Mouse (Mus musculus): ENCODE results near the gene Sirt2.
A peak's percentile ranks its signal among the peaks of the same experiment; 100 is the strongest.

Gene Sirt2

GRCm38 (mm10) chr7:28795832-28796231 lies 29.3 kb downstream of the Sirt2 start:
- no peak for DNase-seq (ENCODE audit: low spot score)

DNA sequence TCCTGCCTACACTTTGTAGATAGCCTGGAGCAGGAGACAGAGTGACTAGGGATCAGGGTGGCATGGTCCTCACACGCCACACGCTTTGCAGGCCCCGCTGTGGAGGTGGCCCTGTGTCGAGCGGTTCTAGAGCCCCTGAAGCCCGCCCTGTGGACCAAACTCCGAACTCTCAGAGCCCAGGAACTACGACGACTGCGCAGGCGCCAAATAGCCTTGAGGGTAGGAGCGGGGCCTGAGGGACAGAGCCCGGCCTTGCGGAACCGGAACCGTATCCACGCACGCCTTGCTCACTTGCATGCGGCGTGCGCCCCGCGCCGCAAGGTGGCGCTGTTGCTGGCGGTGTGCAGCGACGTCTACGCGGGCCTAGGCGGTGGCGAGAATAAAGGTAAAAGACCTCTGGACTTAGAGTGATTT lies 30.0 kb downstream of the Sirt2 start:
- no peak for DNase-seq (ENCODE audit: low spot score)

DNA sequence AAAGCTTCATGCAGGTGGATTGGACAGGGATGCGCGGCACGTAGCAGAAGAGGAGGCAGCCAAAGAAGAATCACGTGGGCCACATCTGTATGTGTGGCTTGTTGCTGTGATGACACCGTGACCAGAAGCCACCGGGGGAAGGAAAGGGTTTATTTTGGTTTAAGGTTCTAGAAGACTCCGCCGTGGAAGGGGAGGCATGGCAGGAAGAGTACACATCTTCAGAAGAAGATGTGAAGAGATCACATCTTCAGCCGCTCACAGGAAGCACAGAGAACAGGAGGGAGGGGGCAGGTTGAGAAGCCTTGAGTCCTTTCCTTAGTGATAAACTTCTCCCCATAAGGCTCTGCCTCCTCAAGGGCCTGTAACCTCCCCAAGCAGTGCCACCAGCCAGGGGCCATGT lies 33.5 kb downstream of the Sirt2 start:
- no peak for DNase-seq (ENCODE audit: low spot score)

DNA sequence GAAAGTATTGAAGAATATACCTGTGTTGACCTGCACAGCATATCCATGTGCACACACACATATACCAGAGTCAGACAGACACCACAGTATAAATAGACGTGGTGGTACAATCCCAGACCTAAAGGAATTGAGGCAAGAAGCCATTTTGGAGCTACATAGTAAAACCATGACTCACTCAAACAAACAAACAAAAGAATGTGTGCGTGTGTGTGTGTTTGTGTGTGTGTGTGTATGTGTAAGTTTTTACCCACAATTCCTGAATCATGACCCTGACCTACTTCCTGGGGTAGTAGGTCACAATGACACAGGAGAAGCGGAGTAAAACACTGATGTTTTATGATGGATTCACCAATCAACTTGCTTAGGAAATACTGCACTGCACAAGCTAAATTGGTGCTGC lies 34.9 kb downstream of the Sirt2 start:
- DNase-seq (ENCODE audit: low spot score), result no peak

GRCm38 (mm10) chr7:28801901-28802670 lies 35.6 kb downstream of the Sirt2 start:
- no peak for DNase-seq (ENCODE audit: low spot score)

DNA sequence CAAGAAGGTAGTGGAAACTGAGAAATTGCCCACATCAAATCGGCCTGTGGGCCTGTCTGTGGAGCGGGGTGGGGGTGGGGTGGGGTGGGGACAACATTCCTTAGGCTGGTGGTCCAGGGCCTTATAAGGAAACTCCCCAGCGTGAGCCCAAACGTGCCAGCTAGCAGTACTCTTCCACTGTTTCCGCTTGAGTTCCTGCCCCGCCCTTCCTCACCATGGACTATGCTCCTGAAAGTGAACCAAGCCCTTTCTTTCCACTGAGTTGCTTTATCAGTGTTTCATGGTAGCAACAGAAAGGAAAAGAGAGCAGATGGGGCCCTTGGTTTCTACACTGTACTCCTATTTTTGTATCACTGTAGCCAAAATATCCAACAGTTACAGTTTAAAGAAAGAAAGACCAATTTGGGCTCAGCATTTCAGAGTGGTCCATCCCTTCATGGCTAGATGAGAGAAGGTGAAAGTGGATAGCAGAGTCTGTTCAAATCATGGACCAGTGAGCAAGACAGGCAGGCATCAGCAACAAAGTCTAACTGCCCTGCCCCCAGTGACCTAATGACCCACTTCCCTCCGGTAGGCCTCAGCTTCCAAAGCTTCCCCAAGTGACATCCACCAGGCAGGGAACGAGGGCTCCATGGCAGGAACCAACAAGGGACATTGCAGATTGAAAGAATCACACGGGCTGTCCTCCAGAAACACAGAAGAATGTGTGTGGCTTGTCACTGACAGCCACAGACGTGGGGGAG lies 36.5 kb downstream of the Sirt2 start:
- DNase-seq (ENCODE audit: low spot score), result no peak

- DNase-seq (ENCODE audit: low spot score), result no peak
Observed at GRCm38 (mm10) chr7:28803756-28804155, 37.2 kb downstream of the Sirt2 start.

GRCm38 (mm10) chr7:28806869-28807268 lies 40.3 kb downstream of the Sirt2 start:
- no peak for DNase-seq (ENCODE audit: low spot score)

DNA sequence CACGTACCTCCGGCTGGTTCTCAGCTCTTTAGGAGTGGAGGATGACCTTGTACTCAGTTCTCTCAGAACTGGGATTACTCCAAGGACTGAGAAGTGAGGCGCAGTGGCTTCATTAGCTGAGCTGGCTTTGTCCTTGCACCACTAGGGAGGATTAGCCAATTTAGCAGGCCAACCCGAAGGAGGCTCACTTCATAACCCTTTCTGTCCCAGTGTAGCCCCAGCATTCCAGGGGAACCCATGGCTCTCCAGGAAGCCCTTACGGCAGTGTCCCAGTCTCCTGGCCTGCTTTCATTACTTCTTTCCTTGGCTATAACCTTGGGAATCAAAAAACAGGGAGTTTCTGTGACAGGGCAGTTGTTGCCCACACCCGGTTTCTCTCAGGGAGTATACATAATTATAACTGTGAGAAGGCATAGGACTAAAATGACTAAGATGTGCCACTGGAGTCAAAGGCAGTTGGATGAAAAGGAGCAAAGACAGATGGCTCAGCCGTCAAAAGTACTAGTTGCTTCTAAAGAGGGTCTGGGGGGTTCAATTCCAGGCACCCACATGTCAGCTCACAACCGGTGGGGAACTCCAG lies 41.2 kb downstream of the Sirt2 start:
- no peak for DNase-seq (ENCODE audit: low spot score)

DNA sequence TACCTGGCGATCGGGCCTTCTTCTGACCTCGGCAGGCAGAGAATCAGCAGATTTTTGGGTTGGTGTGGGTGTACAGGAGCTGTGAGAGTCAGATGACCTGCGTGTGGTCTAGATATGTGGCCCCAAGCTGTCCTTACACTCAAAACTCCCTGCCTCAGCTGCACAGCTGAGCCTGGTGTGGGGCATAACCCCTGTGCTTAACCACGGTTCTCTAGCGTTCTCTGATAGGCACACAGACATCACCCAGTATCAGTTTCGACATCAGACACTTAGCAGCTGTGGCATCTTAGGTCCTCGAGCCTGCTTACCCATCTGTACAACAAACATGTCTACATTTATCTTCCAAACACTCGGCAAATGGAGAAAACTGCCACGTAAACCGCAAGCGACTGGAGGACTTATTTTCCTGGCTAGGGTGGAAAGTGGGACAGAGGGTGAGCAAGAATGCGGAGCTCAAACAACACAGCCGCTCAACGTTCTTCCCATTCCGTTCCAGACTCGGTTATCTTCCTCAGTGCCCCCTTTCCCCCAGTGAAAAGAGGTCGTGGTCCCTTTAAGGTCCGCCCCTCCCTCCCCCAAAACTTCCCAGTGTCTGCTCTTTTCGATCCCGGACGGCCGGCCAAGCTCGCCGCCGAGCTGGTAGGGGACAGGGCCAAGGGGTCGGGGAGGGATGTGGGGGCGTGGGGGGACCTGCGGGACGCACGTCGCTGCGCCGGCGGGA lies 41.8 kb downstream of the Sirt2 start, which contains the start of gene Hnrnpl:
Hnrnpl (plus strand) TSS at position 321 of the 721 bp plus-strand sequence.
- peak; percentile 32 for DNase-seq (ENCODE audit: low spot score)

GRCm38 (mm10) chr7:28808957-28809393 lies 42.4 kb downstream of the Sirt2 start:
- DNase-seq (ENCODE audit: low spot score), result peak; percentile 80

- DNase-seq (ENCODE audit: low spot score), result peak; percentile 27
Observed at GRCm38 (mm10) chr7:28809401-28810089, 43.0 kb downstream of the Sirt2 start.

DNA sequence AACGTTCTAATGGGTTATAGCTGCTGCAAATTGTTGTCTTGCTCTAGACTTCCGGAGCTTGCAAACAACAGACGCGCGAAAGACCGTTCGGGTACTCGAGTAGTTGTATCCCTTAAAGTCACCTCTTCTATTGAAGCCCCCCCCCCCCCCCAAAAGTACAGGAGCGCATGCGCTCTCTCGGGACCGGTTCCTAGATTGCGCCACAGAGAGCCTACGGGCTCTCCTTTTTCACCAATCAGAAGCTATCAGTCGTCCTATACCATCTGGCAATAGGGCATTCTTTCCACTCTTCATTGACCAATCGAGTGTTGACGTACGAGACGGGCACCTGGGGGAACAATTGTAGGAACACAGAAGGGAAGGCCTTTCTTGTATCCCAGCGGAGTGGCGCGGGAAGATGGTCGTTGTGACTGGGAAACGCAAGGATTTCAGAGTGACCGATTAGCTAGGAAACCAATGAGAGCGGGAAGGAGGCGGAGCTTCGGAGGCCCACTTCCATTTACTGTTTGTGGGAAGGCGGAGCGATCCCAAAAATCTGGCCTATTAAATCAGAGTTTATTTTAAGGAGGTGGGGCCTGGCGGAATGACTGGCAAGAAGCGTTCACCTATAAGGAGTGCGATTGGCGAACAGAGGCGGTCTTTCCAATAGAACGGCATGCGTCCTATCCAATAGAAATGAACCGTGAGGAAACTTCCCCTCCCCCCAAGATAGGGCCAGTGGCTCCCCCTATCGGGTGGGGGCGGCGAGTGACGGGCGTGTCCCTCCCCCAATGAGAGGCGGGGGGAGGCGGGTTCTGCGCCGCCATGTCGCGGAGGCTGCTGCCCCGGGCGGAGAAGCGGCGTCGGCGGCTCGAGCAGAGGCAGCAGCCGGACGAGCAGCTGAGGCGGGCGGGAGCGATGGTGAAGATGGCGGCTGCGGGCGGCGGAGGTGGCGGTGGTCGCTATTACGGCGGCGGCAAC lies 43.9 kb downstream of the Sirt2 start:
- DNase-seq (ENCODE audit: low spot score), result peak; percentile 99

DNA sequence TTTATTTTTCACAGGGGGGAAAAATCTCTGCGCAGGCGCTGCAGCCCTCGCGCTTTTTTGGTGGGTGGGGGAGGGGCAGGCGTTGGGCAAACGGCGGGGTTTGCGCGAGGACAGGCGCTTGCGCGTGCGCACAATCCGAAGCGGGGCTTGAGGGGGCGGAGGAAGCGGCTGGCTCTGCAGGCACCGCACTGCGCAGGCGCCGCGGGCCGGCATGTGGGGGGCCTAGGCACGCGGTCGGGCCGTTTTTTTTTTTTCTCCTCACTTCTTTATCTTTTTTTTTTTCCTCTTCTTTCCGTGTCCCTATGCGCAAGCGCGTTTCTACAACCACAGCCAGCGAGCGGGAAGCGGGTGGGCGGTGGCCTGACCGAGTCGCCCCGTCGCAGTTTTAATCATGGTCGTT lies 44.7 kb downstream of the Sirt2 start:
- peak; percentile 51 for DNase-seq (ENCODE audit: low spot score)

DNA sequence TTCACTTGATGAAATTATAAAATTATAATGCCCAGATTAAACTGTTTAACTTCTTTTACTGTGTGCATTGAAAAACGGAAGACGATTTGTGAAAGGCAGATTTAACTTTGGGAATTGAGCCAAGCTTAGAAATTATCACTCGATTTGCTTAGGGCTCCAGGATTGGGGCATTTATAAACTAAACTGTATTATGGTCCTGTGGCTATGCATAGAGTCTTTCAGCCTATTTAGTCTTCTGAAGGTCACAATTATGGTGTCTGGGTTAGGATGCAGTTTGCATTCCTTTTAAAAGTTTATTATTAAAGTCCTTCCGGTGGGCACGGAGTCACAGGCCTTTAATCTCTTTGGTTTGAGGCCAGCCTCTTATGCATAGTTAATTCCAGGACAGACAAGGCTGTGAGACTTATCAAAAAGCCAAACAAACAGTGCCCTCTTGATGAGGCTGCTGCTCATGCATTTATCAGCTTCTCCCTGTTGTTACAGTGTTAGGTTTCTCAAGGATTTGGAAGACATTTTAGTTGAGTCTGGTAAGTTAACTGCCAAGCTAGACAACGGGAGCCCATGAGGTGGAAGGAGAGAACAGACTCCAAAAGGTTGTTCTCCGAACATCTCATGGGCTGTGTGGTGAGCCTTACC lies 45.2 kb downstream of the Sirt2 start:
- no peak for DNase-seq (ENCODE audit: low spot score)

DNA sequence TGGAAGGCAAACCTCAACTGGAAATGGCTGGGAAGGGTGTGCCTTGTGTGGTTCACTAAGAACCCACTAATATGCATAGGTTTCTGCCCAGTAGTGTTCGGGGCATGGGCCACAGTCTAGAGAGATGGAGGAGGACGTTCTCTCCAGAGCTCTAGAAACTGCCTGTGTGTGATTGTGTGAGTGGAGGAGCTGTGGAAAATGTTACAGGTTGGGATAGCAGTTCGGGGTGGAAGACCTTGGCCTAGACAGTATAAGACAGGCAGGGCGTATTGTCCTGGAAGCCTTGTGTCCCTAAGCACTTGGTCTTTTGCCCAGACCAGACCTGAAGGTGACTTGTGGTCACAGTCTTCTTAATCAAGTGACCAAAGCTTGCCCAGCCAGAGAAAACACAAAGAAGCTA lies 45.9 kb downstream of the Sirt2 start:
- no peak for DNase-seq (ENCODE audit: low spot score)

- no peak for DNase-seq (ENCODE audit: low spot score)
Observed at GRCm38 (mm10) chr7:28812949-28813348, 46.4 kb downstream of the Sirt2 start.

GRCm38 (mm10) chr7:28814306-28815034 lies 47.9 kb downstream of the Sirt2 start:
- DNase-seq (ENCODE audit: low spot score), result no peak

DNA sequence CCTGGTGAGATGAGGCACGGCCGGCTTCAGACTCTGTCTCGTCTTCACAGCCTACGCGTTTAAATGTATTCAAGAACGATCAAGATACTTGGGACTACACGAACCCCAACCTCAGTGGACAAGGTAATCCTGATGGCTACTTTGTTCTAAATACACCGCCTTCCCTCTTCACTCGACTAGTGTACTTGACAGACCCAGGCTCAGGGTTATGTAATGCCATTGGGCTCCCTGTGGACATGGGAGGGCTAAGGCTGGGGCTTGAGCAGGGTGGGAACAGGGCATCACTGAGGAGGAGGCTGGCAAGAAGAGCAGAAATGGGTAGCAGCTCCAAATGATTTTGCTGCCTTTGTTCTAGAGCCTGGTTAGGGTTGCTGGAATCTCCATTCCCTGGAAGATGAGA lies 48.7 kb downstream of the Sirt2 start:
- DNase-seq (ENCODE audit: low spot score), result no peak

Measured in layer of hippocampus, adult 9-10 months (tissue).